Mouse (Mus musculus) ES-E14 (cell line): ENCODE results near the gene Map10. TPM values are rescaled to one million over a fixed set of nuclear protein-coding genes. Genes with fewer than 3 reads are reported as not detected.

Experiments used
- DNase-seq: peaks from one replicate; pipeline ENCODE4 v3.0.0-alpha.2; 2013; ENCODE audit warnings: low read depth, low spot score
- H3K27ac ChIP-seq: 2 replicates; pipeline ENCODE4 v1.5.1; 2012; ENCODE audit warnings: low read depth, mild to moderate bottlenecking, low read length, moderate library complexity, mixed read lengths; ENCODE audit not compliant: poor library complexity, insufficient read depth, severe bottlenecking
- H3K36me3 ChIP-seq: 2 replicates; pipeline ENCODE4 v1.6.1; 2012; ENCODE audit warnings: mild to moderate bottlenecking, low read length, moderate library complexity, mixed read lengths; ENCODE audit not compliant: control insufficient read depth, poor library complexity, insufficient read depth, severe bottlenecking
- H3K4me1 ChIP-seq, 2 experiments: fragments of 150-350 bp in 1 of 2; sonication (generic) in 1 of 2; 2 replicates each; pipeline ENCODE4 v1.6.1; 2012; ENCODE audit warnings: low read length in 2 of 2, mild to moderate bottlenecking in 1 of 2, mixed read lengths in 1 of 2; ENCODE audit not compliant: control insufficient read depth in 2 of 2, insufficient read depth in 2 of 2, poor library complexity in 1 of 2
- H3K4me3 ChIP-seq, 2 experiments: fragments of 150-350 bp in 1 of 2; sonication (generic) in 1 of 2; 2 replicates each; pipeline ENCODE4 v1.5.1; 2012; ENCODE audit warnings: low read length in 2 of 2, low read depth in 1 of 2, mild to moderate bottlenecking in 1 of 2, mixed read lengths in 1 of 2; ENCODE audit not compliant: insufficient read depth in 1 of 2, poor library complexity in 1 of 2, severe bottlenecking in 1 of 2
- H3K9ac ChIP-seq: 2 replicates; pipeline ENCODE4 v1.6.1; 2012; ENCODE audit warnings: low read depth, mild to moderate bottlenecking, low read length, mixed read lengths; ENCODE audit not compliant: poor library complexity, insufficient read depth, severe bottlenecking
- H3K9me3 ChIP-seq: fragments of 150-350 bp; sonication (generic); 2 replicates; pipeline ENCODE4 v1.6.1; 2012; ENCODE audit warnings: low read depth, mild to moderate bottlenecking, low read length; ENCODE audit not compliant: control insufficient read depth, insufficient read depth
- CHD2 ChIP-seq: IDR thresholded peaks from 2 replicates; pipeline ENCODE4 v1.6.1; 2014; ENCODE audit warnings: mild to moderate bottlenecking, low read depth, low read length, inconsistent platforms
- HCFC1 ChIP-seq: IDR thresholded peaks from 2 replicates; pipeline ENCODE4 v1.6.1; 2012; ENCODE audit warnings: low read length, inconsistent platforms, borderline replicate concordance; ENCODE audit not compliant: insufficient read depth
- MAFK ChIP-seq: IDR thresholded peaks from 2 replicates; pipeline ENCODE4 v1.6.1; 2014; ENCODE audit warnings: mild to moderate bottlenecking, low read depth, low read length, inconsistent platforms; ENCODE audit not compliant: insufficient read depth
- ZC3H11A ChIP-seq: IDR thresholded peaks from 2 replicates; pipeline ENCODE4 v1.6.1; 2012; ENCODE audit warnings: low read depth, mild to moderate bottlenecking, inconsistent platforms, low read length, borderline replicate concordance
- ZNF384 ChIP-seq: IDR thresholded peaks from 2 replicates; pipeline ENCODE4 v1.6.1; 2012; ENCODE audit warnings: low read depth, low read length, inconsistent platforms
- in situ Hi-C, 2 experiments: fragments of 600-800 bp; cut with MboI; formaldehyde crosslinking; loops; one replicate each; pipeline ENCODE4 v1.15.1; 2025; ENCODE audit warnings: low sequenced_read_pairs in 2 of 2, inconsistent platforms in 1 of 2; ENCODE audit not compliant: unreplicated experiment in 2 of 2
- total RNA-seq: library from RNA; depleted of rRNA; stranded (reverse); fragments of 300-350 nt; gene quantifications from 2 replicates; pipeline ENCODE4 v1.2.3, GENCODE M21; 2012

The Map10 gene
- total RNA-seq, 1 experiment, result 6.4 TPM

DNA sequence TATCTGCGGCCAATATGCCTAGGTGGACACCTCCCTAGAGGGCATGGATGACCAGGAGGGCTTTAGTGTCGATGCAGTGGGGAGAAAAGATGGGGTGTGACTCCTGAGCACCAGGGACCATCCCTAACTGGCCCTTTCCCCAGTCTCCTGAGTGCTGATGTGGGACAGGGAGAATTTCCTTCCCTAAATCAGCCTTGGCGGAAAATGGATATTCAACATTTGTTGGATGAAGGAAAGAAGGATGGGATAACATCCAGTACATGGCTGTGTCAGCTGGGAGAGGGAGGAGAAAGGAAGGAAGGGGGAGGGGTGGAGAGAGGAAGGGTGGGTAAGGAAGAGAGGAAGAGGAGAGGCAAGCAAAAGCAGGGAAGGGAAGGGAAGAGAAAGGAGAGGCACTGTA is 21.3 kb downstream of the Map10 start:
- Histone ChIP-seq H3K9ac (no peak overlapping the region), H3K4me1 (peaks cover 11 to 18% of the 10 kb centered on the region in 2 experiments), H3K36me3 (no peaks in the 10 kb centered on the region), H3K27ac (no peak overlapping the region), H3K9me3 (peaks cover 1% of the 10 kb centered on the region; the same call in 1 of the 2 replicates), H3K4me3 (no peak overlapping the region)
- DNase-seq, result no peak
- TF ChIP-seq ZNF384, result no peak
- no peak for TF ChIP-seq MAFK
- no peak for TF ChIP-seq ZC3H11A
- TF ChIP-seq HCFC1, result no peak
- no peak for TF ChIP-seq CHD2
- in situ Hi-C loops, result no loop called here

DNA sequence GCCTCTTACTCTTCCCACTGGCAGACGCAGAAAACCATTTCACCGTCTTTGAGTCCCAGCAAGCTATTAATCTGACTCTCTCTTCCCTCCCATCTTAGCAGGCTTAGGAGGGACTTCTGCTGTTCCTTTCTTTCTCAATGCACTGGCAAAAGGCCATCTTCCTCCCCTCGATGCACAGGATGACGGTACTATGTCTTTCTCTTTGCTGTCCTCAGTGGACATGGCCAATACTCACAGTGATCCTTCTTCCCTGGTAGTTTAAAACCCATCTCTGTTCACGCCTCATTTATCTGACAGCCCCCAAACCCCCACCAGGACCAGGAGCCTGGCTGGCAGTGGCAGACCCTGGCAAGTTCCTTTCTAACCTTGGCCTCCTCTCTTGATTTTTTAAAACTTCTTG is 22.8 kb downstream of the Map10 start:
- DNase-seq, result no peak
- in situ Hi-C loops, result no loop called here
- H3K4me1 ChIP-seq, result peaks cover 11 to 18% of the 10 kb centered on the region in 2 experiments
- H3K27ac ChIP-seq, result no peak overlapping the region; the same call in 1 of the 2 replicates
- peaks cover 2% of the 10 kb centered on the region; the same call in 1 of the 2 replicates for H3K36me3 ChIP-seq
- no peak overlapping the region for H3K4me3 ChIP-seq
- TF ChIP-seq ZNF384 (no peak), MAFK (no peak), HCFC1 (no peak), ZC3H11A (no peak), CHD2 (no peak)
- no peak overlapping the region for H3K9ac ChIP-seq
- peaks cover 8% of the 10 kb centered on the region for H3K9me3 ChIP-seq

DNA sequence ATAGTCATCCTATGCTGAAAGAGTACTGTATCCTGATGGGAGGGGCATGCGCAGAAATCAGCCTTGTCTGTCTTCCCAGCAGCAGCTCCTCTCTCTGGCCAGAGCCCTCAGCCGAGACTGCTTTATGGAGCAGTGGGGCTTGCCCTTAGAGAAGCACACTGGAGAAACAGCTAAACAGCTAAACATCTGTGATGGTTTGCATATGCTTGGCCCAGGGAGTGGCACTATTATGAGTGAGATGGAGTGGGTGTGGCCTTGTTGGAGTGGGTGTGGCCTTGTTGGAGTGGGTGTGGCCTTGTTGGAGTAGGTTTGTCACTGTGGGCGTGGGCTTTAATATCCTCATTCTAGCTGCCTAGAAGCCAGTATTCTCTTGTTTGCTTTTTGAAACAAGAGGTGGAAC is 23.6 kb downstream of the Map10 start:
- H3K9me3 ChIP-seq, result peaks cover 12% of the 10 kb centered on the region
- no peak overlapping the region for H3K4me3 ChIP-seq
- no peak for TF ChIP-seq MAFK
- TF ChIP-seq CHD2, result no peak
- TF ChIP-seq HCFC1, result no peak
- no peak for TF ChIP-seq ZNF384
- TF ChIP-seq ZC3H11A, result no peak
- H3K36me3 ChIP-seq, result peaks cover 3% of the 10 kb centered on the region; the same call in 1 of the 2 replicates
- H3K9ac ChIP-seq, result no peak overlapping the region
- peaks cover 11 to 18% of the 10 kb centered on the region in 2 experiments for H3K4me1 ChIP-seq
- peak overlapping the region; percentile 87 for H3K27ac ChIP-seq
- peak; percentile 58 for DNase-seq
- in situ Hi-C loops, result no loop called here

DNA sequence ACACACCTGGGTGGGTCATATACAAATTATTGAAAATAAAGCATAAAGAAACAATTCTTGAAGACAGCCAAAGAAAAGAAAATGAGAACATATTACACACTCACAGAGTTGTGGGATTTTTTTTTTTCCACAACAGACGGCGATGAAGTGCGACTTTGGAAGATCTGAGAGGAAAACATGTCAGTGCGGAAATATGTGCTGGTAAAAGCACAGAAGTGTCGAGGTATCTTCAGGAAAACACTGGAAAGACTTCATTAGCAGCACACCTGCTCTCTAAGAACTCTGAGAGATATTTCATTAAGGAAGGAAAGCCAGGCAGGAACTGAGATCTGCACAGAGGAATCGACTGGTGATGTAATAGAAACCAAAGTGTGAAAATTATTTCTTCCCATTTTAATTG is 26.3 kb downstream of the Map10 start:
- in situ Hi-C loops, result no loop called here
- H3K36me3 ChIP-seq, result peaks cover 3% of the 10 kb centered on the region; the same call in 1 of the 2 replicates
- no peak for DNase-seq

More for the DNA sequence above, 26.3 kb downstream of the Map10 start:
- Histone ChIP-seq H3K4me1 (peaks cover 10 to 11% of the 10 kb centered on the region in 2 experiments), H3K9me3 (peaks cover 14% of the 10 kb centered on the region), H3K27ac (no peak overlapping the region), H3K9ac (no peak overlapping the region), H3K4me3 (no peak overlapping the region)
- TF ChIP-seq ZC3H11A (no peak), HCFC1 (no peak), CHD2 (no peak), MAFK (no peak), ZNF384 (no peak)
